In genomic region chr6:5008603-5009002, GRCm38 (mm10) we compare ENCODE assay signal across 26 mouse cellular contexts.
DNase-seq lines count a peak whose midpoint lies in the region; ATAC-seq and TF ChIP-seq lines count a peak whose summit lies in the region.
"Had no signal": no experiment of that assay in that cellular context is flagged by ENCODE, and none has a peak within 500 bp of the region (broad histone marks: within the 10 kb centered on the region; RNA-seq: fewer than 3 reads in every experiment).

No protein-coding gene starts in this region.

- WGBS in forebrain, embryonic 10.5 days: 81% methylated on average over 15 of the region's 15 CpGs
- WGBS in forebrain, embryonic 15.5 days: 76% methylated on average over 15 of the region's 15 CpGs
- 70% methylated on average over 15 of the region's 15 CpGs for WGBS in hindbrain, embryonic 10.5 days
- WGBS in hindbrain, embryonic 13.5 days: 61% methylated on average over 15 of the region's 15 CpGs
- 44% methylated on average over 15 of the region's 15 CpGs for WGBS in stomach, embryonic 16.5 days
- 49% methylated on average over 15 of the region's 15 CpGs for WGBS in stomach, postnatal 0 days

- H3K4me1 ChIP-seq in forebrain, embryonic 10.5 days: peaks cover 70% of the 10 kb centered on the region
- peaks cover 10% of the 10 kb centered on the region; the same call in 1 of the 2 replicates for H3K4me1 ChIP-seq in forebrain, embryonic 15.5 days
- peaks cover 68% of the 10 kb centered on the region for H3K4me1 ChIP-seq in hindbrain, embryonic 10.5 days (replicated peaks)
- H3K4me1 ChIP-seq in hindbrain, embryonic 13.5 days (replicated peaks): peaks cover 23% of the 10 kb centered on the region
- H3K4me1 ChIP-seq in stomach, embryonic 16.5 days (ENCODE audit: control insufficient read depth, insufficient read depth, low read length): peaks cover 11% of the 10 kb centered on the region; the same call in 1 of the 2 replicates
- no peaks in the 10 kb centered on the region; the same call in 1 of the 2 replicates for H3K4me1 ChIP-seq in stomach, postnatal 0 days (replicated peaks; ENCODE audit: control insufficient read depth, insufficient read depth)

- no peak overlapping the region for H3K9ac ChIP-seq in forebrain, embryonic 15.5 days (replicated peaks)
- no peak overlapping the region for H3K9ac ChIP-seq in hindbrain, embryonic 13.5 days
- no peak overlapping the region for H3K9ac ChIP-seq in stomach, embryonic 16.5 days (ENCODE audit: low read length)
- H3K9ac ChIP-seq in stomach, postnatal 0 days (ENCODE audit: low read length): no peak overlapping the region
- H3K9ac ChIP-seq: forebrain, embryonic 12.5 days; hindbrain, embryonic 15.5 days; limb, embryonic 15.5 days; liver, embryonic 13.5 days; midbrain, embryonic 12.5 days; neural tube, embryonic 13.5 days had no signal

- no peak for DNase-seq in forebrain, embryonic 10.5 days (ENCODE audit: extremely low spot score, low spot score)
- no peak for DNase-seq in hindbrain, embryonic 10.5 days (ENCODE audit: low spot score)
- DNase-seq in stomach, postnatal 0 days (ENCODE audit: low spot score): no peak
- no peak for DNase-seq in right cerebral cortex, postnatal 25 days
- DNase-seq: adrenal gland, postnatal 25 days; cerebellum, adult 18-20 months; cerebellum, postnatal 10 days; gastrocnemius, postnatal 10 days; heart, postnatal 4 days; layer of hippocampus, postnatal 36 days; left cerebral cortex, postnatal 4 days; liver, embryonic 13.5 days; lung, adult 18-20 months; lung, postnatal 4 days had no signal

- no peaks in the 10 kb centered on the region for H3K36me3 ChIP-seq in forebrain, embryonic 10.5 days (replicated peaks)
- no peaks in the 10 kb centered on the region for H3K36me3 ChIP-seq in forebrain, embryonic 15.5 days
- no peaks in the 10 kb centered on the region for H3K36me3 ChIP-seq in hindbrain, embryonic 10.5 days
- H3K36me3 ChIP-seq in hindbrain, embryonic 13.5 days: no peaks in the 10 kb centered on the region
- H3K36me3 ChIP-seq in stomach, embryonic 16.5 days (ENCODE audit: control insufficient read depth, insufficient read depth, low read length): no peaks in the 10 kb centered on the region
- no peaks in the 10 kb centered on the region for H3K36me3 ChIP-seq in stomach, postnatal 0 days (ENCODE audit: control insufficient read depth, insufficient read depth, low read length)
- H3K36me3 ChIP-seq: forebrain, embryonic 12.5 days; hindbrain, embryonic 15.5 days; limb, embryonic 15.5 days; liver, embryonic 13.5 days; midbrain, embryonic 12.5 days; neural tube, embryonic 13.5 days had no signal

- peak overlapping the region; percentile 48 for H3K27ac ChIP-seq in forebrain, embryonic 10.5 days
- no peak overlapping the region for H3K27ac ChIP-seq in forebrain, embryonic 15.5 days (replicated peaks)
- H3K27ac ChIP-seq in hindbrain, embryonic 10.5 days: peak overlapping the region; percentile 59; the same call in 1 of the 2 replicates
- H3K27ac ChIP-seq in hindbrain, embryonic 13.5 days: no peak overlapping the region
- H3K27ac ChIP-seq in stomach, embryonic 16.5 days (ENCODE audit: low read length): no peak overlapping the region
- no peak overlapping the region for H3K27ac ChIP-seq in stomach, postnatal 0 days (replicated peaks)
- H3K27ac ChIP-seq: forebrain, embryonic 12.5 days; hindbrain, embryonic 15.5 days; limb, embryonic 15.5 days; liver, embryonic 13.5 days; midbrain, embryonic 12.5 days; neural tube, embryonic 13.5 days had no signal

- no peak overlapping the region for H3K4me3 ChIP-seq in forebrain, embryonic 10.5 days
- no peak overlapping the region for H3K4me3 ChIP-seq in forebrain, embryonic 15.5 days
- no peak overlapping the region for H3K4me3 ChIP-seq in hindbrain, embryonic 10.5 days
- no peak overlapping the region for H3K4me3 ChIP-seq in hindbrain, embryonic 13.5 days
- H3K4me3 ChIP-seq in stomach, embryonic 16.5 days (replicated peaks; ENCODE audit: low read length): no peak overlapping the region
- no peak overlapping the region for H3K4me3 ChIP-seq in stomach, postnatal 0 days (ENCODE audit: low read depth, low read length)
- H3K4me3 ChIP-seq: erythroblast, embryonic 14.5 days; forebrain, embryonic 12.5 days; hindbrain, embryonic 15.5 days; limb, embryonic 15.5 days; liver, embryonic 13.5 days; megakaryocyte, embryonic 14.5 days; midbrain, embryonic 12.5 days; neural tube, embryonic 13.5 days had no signal

- TF ChIP-seq CTCF in stomach, postnatal 0 days (IDR thresholded peaks at IDR 0.05; ENCODE audit: low read depth): no peak

- H3K4me2 ChIP-seq in forebrain, embryonic 15.5 days (replicated peaks): no peak overlapping the region
- no peak overlapping the region for H3K4me2 ChIP-seq in hindbrain, embryonic 13.5 days
- peak overlapping the region; percentile 30; the same call in 1 of the 2 replicates for H3K4me2 ChIP-seq in stomach, embryonic 16.5 days (ENCODE audit: low read depth, low read length)
- no peak overlapping the region for H3K4me2 ChIP-seq in stomach, postnatal 0 days (replicated peaks; ENCODE audit: low read depth)
- H3K4me2 ChIP-seq: forebrain, embryonic 12.5 days; hindbrain, embryonic 15.5 days; limb, embryonic 15.5 days; liver, embryonic 13.5 days; midbrain, embryonic 12.5 days; neural tube, embryonic 13.5 days had no signal

- H3K9me3 ChIP-seq in forebrain, embryonic 10.5 days: no peaks in the 10 kb centered on the region
- H3K9me3 ChIP-seq in forebrain, embryonic 15.5 days: no peaks in the 10 kb centered on the region
- no peaks in the 10 kb centered on the region for H3K9me3 ChIP-seq in hindbrain, embryonic 10.5 days
- H3K9me3 ChIP-seq in hindbrain, embryonic 13.5 days: no peaks in the 10 kb centered on the region
- H3K9me3 ChIP-seq in stomach, embryonic 16.5 days (replicated peaks; ENCODE audit: control insufficient read depth, low read length): no peaks in the 10 kb centered on the region
- H3K9me3 ChIP-seq in stomach, postnatal 0 days (ENCODE audit: control insufficient read depth, low read length): no peaks in the 10 kb centered on the region
- H3K9me3 ChIP-seq: forebrain, embryonic 12.5 days; hindbrain, embryonic 15.5 days; limb, embryonic 15.5 days; liver, embryonic 13.5 days; megakaryocyte, embryonic 14.5 days; midbrain, embryonic 12.5 days; neural tube, embryonic 13.5 days had no signal

- ATAC-seq in forebrain, embryonic 15.5 days (replicated peaks): no peak
- ATAC-seq in hindbrain, embryonic 13.5 days (ENCODE audit: low FRiP score): no peak
- no peak for ATAC-seq in stomach, embryonic 16.5 days (ENCODE audit: insufficient read depth, low FRiP score)
- no peak for ATAC-seq in stomach, postnatal 0 days (ENCODE audit: low FRiP score, low TSS enrichment)
- ATAC-seq: inflammation-experienced regulatory T-cells, adult 6 months; lung, postnatal 0 days had no signal

- no peak for TF ChIP-seq EP300 in stomach, postnatal 0 days (optimal IDR thresholded peaks at IDR 0.05)

- no peaks in the 10 kb centered on the region for H3K27me3 ChIP-seq in forebrain, embryonic 10.5 days (ENCODE audit: poor library complexity, severe bottlenecking)
- H3K27me3 ChIP-seq in forebrain, embryonic 15.5 days: no peaks in the 10 kb centered on the region
- no peaks in the 10 kb centered on the region for H3K27me3 ChIP-seq in hindbrain, embryonic 10.5 days (ENCODE audit: insufficient read depth, poor library complexity, severe bottlenecking)
- no peaks in the 10 kb centered on the region for H3K27me3 ChIP-seq in hindbrain, embryonic 13.5 days
- H3K27me3 ChIP-seq in stomach, embryonic 16.5 days (ENCODE audit: control insufficient read depth, insufficient read depth, low read length): no peaks in the 10 kb centered on the region
- H3K27me3 ChIP-seq in stomach, postnatal 0 days (ENCODE audit: control insufficient read depth, insufficient read depth, low read length): no peaks in the 10 kb centered on the region
- H3K27me3 ChIP-seq: forebrain, embryonic 12.5 days; hindbrain, embryonic 15.5 days; limb, embryonic 15.5 days; liver, embryonic 13.5 days; midbrain, embryonic 12.5 days; neural tube, embryonic 13.5 days had no signal

Comparison
In these comparisons a context has a peak if more than half of its experiments do, and no peak if none do; other contexts are left out.
1. H3K27ac ChIP-seq: peak in forebrain, embryonic 10.5 days (single experiment) and hindbrain, embryonic 10.5 days (single experiment); none in forebrain, embryonic 15.5 days (single experiment), hindbrain, embryonic 13.5 days (single experiment), stomach, embryonic 16.5 days (single experiment) and stomach, postnatal 0 days (single experiment).